Mouse (Mus musculus) adrenal gland, adult 8-10 months (tissue): ENCODE measurements around the gene Cep57l1. TPM values are rescaled to one million over a fixed set of nuclear protein-coding genes. Genes with fewer than 3 reads are reported as not detected.

Experiments used
- DNase-seq: peaks from one replicate; pipeline ENCODE4 v3.0.0; 2022
- microRNA-seq, 2 experiments: library from miRNA; unstranded; fragments of <30 nt; microRNA quantifications; one replicate each; pipeline ENCODE4 v1.2.0; 2022
- total RNA-seq, 4 experiments: library from RNA; stranded (reverse); gene quantifications; 2 replicates each; pipeline ENCODE4 v1.2.4; 2022

Gene Cep57l1
- total RNA-seq, 4 experiments from 2014 or later, result 5.8 to 14.5 (median 9.5) TPM

DNA sequence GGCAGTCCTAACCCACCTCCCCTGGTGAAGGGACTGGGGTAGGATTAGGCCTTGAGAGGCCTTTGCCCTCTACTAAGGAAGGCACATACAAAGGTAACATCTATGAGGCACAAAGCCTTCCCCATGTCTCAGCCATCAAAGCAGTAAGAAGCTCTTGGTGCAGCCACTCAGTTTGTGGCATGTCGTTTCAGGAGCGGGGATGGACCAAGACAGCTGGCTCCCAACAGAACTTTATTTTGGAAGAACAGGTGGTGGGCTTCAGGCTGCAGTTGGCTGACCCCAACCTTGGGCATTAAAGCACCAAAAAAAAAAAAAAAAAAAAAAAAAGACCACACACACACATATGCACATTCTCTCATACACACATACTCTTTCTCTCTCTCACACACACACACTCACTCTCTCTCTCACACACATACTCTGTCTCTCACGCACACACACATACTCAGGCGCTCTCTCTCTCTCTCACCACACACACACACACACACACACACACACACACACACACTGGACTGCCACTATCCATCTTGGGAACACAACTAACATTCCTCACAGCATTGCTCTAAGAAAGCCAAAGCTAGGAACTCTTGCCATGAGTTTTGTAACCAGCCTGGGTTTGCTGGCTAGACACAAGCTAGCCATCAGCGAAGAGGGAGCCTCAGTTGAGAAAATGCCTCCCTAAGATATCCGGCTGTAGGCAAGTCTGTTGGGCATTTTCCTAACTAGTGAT lies 133.7 kb downstream of the Cep57l1 start:
- DNase-seq, result no peak

DNA sequence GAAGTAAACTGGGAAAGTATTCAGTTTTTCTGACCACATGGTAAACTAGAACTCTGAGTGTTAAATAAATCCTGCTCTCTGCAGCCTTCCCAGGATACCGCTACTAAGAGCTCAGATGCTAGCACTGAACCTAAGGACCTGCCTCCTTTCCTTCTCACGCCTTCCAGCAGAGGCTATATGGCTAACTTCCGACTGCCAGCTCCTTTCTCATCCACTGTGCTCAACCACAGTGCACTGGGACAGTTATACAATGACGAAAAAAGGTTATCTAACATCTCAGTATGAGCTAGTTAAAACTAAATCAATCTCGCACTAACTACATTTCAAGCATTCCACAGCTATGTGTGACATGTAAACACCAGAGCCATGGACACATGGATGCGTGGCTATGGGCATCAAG lies 134.4 kb downstream of the Cep57l1 start:
- no peak for DNase-seq

DNA sequence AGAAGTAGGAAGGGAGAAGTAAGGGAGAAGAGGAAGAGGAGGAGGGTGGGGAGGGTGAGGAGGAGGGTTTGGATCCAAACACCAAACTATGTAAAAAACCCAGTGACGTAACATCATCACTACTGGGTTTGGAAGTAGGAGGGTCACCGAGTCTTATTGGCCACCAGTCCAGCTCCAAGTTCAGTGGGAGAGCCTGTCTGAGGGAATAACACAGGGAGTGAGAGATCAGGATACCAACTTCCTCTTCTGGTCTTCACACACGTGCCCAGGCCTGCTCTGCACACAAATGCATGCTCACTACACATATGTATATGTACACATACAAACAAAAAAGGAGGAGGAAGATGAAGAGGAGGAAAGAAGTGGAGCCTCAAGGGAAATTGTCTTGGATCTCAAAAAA lies 135.3 kb downstream of the Cep57l1 start:
- no peak for DNase-seq

DNA sequence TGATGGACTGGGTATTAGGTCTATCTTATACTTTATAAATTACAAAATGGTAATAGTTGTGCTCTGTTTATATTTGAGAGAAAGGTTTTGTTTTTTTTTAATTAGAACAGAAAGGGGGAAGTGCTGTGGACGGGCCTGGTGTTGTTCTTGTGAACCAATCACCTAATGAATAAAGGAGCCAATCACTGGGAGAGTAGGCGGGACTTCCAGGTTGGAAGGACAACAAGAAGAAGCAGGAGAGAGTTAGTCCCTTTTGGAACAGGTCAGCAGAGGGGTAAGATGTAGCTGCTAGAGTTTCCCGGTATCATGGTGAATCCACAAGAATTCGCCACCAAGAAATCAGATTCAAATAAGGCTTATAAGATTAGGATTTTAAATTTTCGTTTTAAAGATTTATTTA lies 139.5 kb downstream of the Cep57l1 start:
- no peak for DNase-seq

Small RNA genes lying within 50 kb of the gene (microRNA-seq; reads per million reads assigned to microRNA genes)
- gene Mir3473b, result 0 reads per million in 2 experiments

Other genes with a start within 250 kb of the Cep57l1 start
- gene Ccdc162, start 93.2 kb downstream of the Cep57l1 start, total RNA-seq, result 1 to 10 TPM in 1 of 4 experiments, under 1 TPM in 3; 0.35 to 1.4 (median 0.58) TPM
- 10 to 100 TPM; 20.5 to 31.3 (median 29.4) TPM for gene Sesn1, start 64 bp upstream of the Cep57l1 start, total RNA-seq
- 1 to 10 TPM in 3 of 4 experiments, under 1 TPM in 1; 0.98 to 4.1 (median 2.8) TPM for gene Armc2, start 208.6 kb upstream of the Cep57l1 start, total RNA-seq